Mouse (Mus musculus) ES-E14 (cell line): ENCODE data around the gene Herpud2.

ENCODE experiments used
- CHD2 ChIP-seq: IDR thresholded peaks from 2 replicates; pipeline ENCODE4 v1.6.1; 2014; ENCODE audit warnings: mild to moderate bottlenecking, low read depth, low read length, inconsistent platforms
- MAFK ChIP-seq: IDR thresholded peaks from 2 replicates; pipeline ENCODE4 v1.6.1; 2014; ENCODE audit warnings: mild to moderate bottlenecking, low read depth, low read length, inconsistent platforms; ENCODE audit not compliant: insufficient read depth
- ZC3H11A ChIP-seq: IDR thresholded peaks from 2 replicates; pipeline ENCODE4 v1.6.1; 2012; ENCODE audit warnings: low read depth, mild to moderate bottlenecking, inconsistent platforms, low read length, borderline replicate concordance

DNA sequence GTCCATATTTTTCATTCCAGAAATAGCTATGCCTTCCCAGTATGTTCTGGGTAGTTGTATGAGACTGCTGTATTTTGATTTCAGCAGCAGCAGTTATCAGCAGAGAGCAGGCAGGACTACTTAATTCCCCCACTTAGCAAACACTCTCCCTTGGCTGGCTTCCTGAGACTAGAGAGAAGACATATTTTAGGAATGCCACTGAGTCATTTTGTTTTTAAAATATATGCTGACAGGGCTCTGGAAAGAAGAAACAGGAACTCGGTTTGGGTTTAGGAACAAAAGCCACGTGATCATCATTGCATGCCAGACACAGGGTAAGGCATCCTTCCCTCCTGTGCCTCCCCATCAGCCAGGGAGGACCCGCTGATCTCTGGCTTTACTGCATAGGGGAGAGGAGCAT is 75.6 kb downstream of the Herpud2 start:
- TF ChIP-seq MAFK (no peak), ZC3H11A (no peak), CHD2 (no peak)
